Mouse (Mus musculus) midbrain, embryonic 11.5 days (tissue): Measurements from ENCODE around the gene Chchd6. TPM values are rescaled to one million over a fixed set of nuclear protein-coding genes. Genes with fewer than 3 reads are reported as not detected.

Source experiments
- ATAC-seq: fragments of 200-750 bp; cut with Nextera tagmentation; 2 replicates; pipeline ENCODE4 v1.8.0; 2017; ENCODE audit warnings: moderate TSS enrichment, moderate library complexity; ENCODE audit not compliant: low FRiP score
- DNase-seq: peaks from one replicate; pipeline ENCODE4 v3.0.0; 2015; ENCODE audit warnings: low spot score; ENCODE audit errors: missing footprints
- H3K27ac ChIP-seq: fragments of 300-500 bp; sonication (generic); 2 replicates; pipeline ENCODE4 v1.5.1; 2014; ENCODE audit warnings: low read depth, low read length
- H3K27me3 ChIP-seq: fragments of 300-500 bp; sonication (generic); 2 replicates; pipeline ENCODE4 v1.6.1; 2014; ENCODE audit warnings: mild to moderate bottlenecking, low read length, moderate library complexity, mixed read lengths; ENCODE audit not compliant: control insufficient read depth, insufficient read depth
- H3K36me3 ChIP-seq: fragments of 300-500 bp; sonication (generic); 2 replicates; pipeline ENCODE4 v1.6.1; 2014; ENCODE audit warnings: mild to moderate bottlenecking, low read length, moderate library complexity, mixed read lengths; ENCODE audit not compliant: control insufficient read depth, insufficient read depth
- H3K4me1 ChIP-seq: fragments of 300-500 bp; sonication (generic); 2 replicates; pipeline ENCODE4 v1.6.1; 2014; ENCODE audit warnings: low read length; ENCODE audit not compliant: control insufficient read depth, insufficient read depth
- H3K4me2 ChIP-seq: fragments of 300-500 bp; sonication (generic); 2 replicates; pipeline ENCODE4 v1.6.1; 2014; ENCODE audit warnings: mild to moderate bottlenecking, moderate library complexity
- H3K4me3 ChIP-seq: fragments of 300-500 bp; sonication (generic); 2 replicates; pipeline ENCODE4 v1.5.1; 2014; ENCODE audit warnings: low read depth, low read length
- H3K9ac ChIP-seq: fragments of 300-500 bp; sonication (generic); 2 replicates; pipeline ENCODE4 v1.6.1; 2014; ENCODE audit warnings: low read length
- H3K9me3 ChIP-seq: fragments of 300-500 bp; sonication (generic); 2 replicates; pipeline ENCODE4 v1.6.1; 2016; ENCODE audit warnings: low read length; ENCODE audit not compliant: control insufficient read depth
- WGBS: fragments of 180-500 bp; shearing (Covaris S2); extraction: QIAGEN DNeasy Blood & Tissue Kit; methylation state at CpG from one replicate; pipeline ENCODE4 v1.1.7; 2014; 5-methylcytosine and 5-hydroxymethylcytosine counted together
- polyA plus RNA-seq: library from polyadenylated mRNA; unstranded; fragments of >200 nt; fragmentation: Nextera tagmentation; extraction: Ambion mirVana; gene quantifications from 2 replicates; pipeline ENCODE4 v1.2.1, GENCODE M21; 2014

Gene Chchd6
- polyA plus RNA-seq, 1 experiment from 2014 or later, result 103 TPM

DNA sequence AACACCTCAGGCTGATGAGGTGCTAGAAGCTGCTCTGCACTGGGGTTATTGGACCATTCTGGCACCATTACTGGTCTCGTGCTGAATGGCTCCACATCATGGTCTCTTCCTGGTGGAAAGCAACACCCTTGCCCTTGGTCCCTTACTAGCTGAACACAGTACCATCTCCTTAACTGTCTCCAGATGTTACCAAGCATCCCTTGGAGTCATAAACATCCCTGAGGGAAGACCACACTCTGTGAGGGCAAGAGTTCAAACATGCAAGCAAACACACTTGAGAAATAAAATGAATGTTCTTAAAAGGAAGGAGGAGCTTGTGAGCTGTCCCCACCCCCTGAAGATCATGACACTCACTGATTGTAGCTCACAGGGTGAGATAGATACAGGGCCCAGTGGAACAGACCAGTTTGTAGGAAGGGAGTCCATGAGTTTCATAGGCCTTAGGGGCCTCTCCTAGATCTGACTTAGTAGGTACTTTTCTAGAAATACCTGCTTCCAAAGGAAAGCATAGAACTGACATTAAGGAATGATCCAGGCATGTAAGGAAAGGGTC, 139.0 kb downstream of the Chchd6 start:
- Histone ChIP-seq H3K27ac (no peak overlapping the region), H3K4me3 (no peak overlapping the region), H3K27me3 (no peaks in the 10 kb centered on the region), H3K4me2 (no peak overlapping the region), H3K36me3 (no peaks in the 10 kb centered on the region), H3K9me3 (no peaks in the 10 kb centered on the region), H3K9ac (no peak overlapping the region), H3K4me1 (no peaks in the 10 kb centered on the region)
- ATAC-seq (no peak), DNase-seq (no peak)
- WGBS, result 78% methylated on average over 1 of the region's 1 CpGs

DNA sequence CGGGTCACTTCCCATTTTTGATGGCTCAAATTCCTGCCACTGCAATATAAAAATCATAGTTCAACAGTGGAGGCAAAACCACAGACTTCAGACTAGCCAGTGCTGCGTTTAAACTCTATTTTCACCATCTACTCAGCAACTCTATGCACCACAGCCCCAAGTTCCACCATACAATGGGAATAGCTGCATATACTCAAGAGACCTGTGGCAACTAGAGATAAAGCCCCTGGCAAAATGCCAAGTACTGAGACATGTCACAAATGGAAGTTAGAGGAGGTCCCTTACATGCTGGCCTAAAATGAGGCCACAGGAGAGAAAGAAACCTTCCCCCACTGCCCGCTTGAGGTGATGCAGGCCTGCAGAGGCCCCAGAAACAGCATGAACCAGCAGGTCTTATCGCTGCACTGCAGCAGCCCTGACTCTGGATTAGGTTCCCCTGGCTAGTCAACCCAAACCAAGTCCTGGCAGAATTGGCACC, 139.9 kb downstream of the Chchd6 start:
- Histone ChIP-seq H3K9ac (no peak overlapping the region), H3K4me2 (no peak overlapping the region), H3K4me3 (no peak overlapping the region), H3K4me1 (no peaks in the 10 kb centered on the region), H3K9me3 (no peaks in the 10 kb centered on the region), H3K27ac (no peak overlapping the region), H3K36me3 (no peaks in the 10 kb centered on the region), H3K27me3 (no peaks in the 10 kb centered on the region)
- WGBS, result 89% methylated on average over 4 of the region's 4 CpGs
- peak; percentile 57 for DNase-seq
- no peak for ATAC-seq

DNA sequence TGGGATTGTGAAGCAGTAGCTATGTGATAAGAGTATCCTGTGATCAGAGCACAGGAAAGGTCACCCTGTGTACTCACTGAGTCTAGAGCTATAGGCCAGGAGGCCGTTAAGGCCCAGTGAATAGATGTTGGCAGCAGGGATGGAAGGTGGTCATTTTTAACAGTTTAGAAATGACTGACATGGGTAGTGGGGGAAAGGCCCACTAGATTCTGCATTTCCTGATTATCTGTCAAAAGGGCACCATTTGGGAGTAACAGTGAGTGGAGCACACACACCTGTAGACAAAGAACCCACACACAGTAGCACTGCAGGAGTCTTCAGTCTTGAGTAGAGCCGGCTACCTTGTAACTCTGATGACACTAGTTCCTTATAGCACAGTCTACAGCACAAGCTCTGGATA, 141.0 kb downstream of the Chchd6 start:
- Histone ChIP-seq H3K27ac (no peak overlapping the region), H3K9ac (no peak overlapping the region), H3K4me2 (no peak overlapping the region), H3K36me3 (no peaks in the 10 kb centered on the region), H3K27me3 (no peaks in the 10 kb centered on the region), H3K9me3 (no peaks in the 10 kb centered on the region), H3K4me3 (no peak overlapping the region), H3K4me1 (no peaks in the 10 kb centered on the region)
- 98% methylated on average over 2 of the region's 2 CpGs for WGBS
- ATAC-seq, result no peak
- peak; percentile 21 for DNase-seq

DNA sequence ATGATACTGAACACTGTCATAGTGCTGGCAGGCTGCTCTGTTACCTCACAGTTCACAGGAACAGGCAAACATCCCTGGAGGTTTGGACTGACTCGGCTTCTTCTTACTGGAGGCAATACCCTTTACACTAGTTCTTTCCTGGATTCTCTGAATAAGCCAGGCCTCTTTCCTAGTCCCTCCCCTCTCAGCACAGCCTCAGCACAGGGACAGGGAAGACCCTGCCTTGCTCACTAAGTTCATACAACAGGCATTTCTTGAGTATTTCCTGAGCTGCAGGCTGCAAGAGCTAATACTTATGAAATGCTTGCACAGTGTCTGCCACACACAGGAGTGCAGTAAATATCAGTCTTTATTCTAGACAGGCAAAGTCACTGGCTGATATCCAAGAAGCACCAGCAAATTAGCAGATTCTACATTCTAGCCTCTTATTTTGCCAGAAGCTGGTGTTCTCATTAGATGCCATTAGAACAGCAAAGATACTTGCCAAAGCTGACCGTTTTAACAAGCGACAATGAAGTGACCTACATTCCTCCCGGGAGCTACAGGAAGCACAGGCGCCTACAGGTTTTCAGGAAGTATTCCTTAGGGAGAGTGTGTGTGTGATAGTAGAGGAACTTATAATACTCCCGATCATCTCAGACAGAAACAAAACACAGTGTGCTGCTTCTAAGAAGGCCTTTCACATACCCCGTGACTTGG, 142.3 kb downstream of the Chchd6 start:
- Histone ChIP-seq H3K9ac (no peak overlapping the region), H3K4me3 (no peak overlapping the region), H3K27me3 (no peaks in the 10 kb centered on the region), H3K4me1 (no peaks in the 10 kb centered on the region), H3K4me2 (no peak overlapping the region), H3K9me3 (no peaks in the 10 kb centered on the region), H3K36me3 (no peaks in the 10 kb centered on the region), H3K27ac (no peak overlapping the region)
- 81% methylated on average over 7 of the region's 7 CpGs for WGBS
- peak; percentile 31 for DNase-seq
- no peak for ATAC-seq

DNA sequence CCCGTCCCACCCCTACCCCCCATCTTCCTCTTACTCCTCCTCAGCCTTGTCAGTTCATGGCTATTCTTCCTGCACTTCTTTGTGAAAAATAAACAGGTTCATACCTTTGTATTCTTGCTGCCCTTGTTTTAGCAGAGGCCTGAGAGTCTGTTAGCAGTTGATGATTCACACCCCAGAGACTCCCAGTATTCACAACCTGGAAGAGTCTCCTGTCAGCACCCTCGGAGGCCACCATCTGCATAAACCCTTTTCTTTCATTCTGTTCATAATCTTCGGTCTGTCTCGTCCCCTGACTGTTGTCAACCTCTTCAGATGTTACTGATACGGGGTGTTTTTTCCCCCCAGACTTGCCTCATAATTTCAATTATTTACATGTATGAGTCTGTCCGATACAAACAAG, 143.1 kb downstream of the Chchd6 start:
- Histone ChIP-seq H3K36me3 (no peaks in the 10 kb centered on the region), H3K9ac (no peak overlapping the region), H3K4me2 (no peak overlapping the region), H3K4me1 (no peaks in the 10 kb centered on the region), H3K27me3 (no peaks in the 10 kb centered on the region), H3K9me3 (no peaks in the 10 kb centered on the region), H3K4me3 (no peak overlapping the region), H3K27ac (no peak overlapping the region)
- no peak for ATAC-seq
- 81% methylated on average over 6 of the region's 6 CpGs for WGBS
- no peak for DNase-seq

DNA sequence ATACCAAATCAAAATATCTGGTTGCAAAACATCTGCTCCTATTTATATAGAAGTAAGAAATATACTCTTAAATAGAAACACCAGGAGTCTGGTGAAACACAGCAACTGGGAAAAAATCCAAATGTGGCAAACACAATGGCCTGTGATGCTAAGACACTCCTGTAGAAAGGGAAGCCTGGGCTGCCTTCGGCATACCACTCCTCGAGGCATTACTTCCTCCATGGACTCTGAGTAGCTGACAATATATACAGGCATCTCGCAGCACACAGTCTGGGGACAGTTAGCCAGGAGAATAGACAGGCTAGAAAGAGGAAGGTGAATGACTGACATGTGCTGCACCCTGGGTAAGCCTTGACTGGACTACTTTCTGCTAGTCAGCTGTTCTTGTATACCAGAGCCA, 146.7 kb downstream of the Chchd6 start:
- ATAC-seq (no peak), DNase-seq (no peak)
- H3K36me3 ChIP-seq, result no peaks in the 10 kb centered on the region

DNA sequence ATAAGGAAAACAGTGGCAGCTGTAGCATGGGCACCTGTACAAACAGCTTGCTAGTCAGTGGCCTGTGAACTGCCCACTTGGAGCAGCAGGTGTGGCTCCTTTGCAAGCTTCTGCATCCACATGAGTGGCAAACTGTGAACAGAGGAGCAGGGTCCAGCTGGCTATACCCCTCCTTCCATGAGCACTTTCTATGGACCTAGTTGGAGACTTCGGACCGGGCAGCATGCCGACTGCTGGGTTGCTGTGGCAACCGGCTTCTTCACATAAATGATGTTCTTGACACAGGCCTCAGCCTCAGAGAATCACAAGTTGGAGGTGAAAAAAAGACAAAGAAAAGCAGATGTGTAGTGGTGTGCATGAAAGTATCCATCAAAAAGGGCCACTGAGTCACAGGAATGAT, 154.8 kb downstream of the Chchd6 start:
- no peaks in the 10 kb centered on the region for H3K9me3 ChIP-seq
- WGBS, result 65% methylated on average over 4 of the region's 4 CpGs
- no peaks in the 10 kb centered on the region; the same call in 1 of the 2 replicates for H3K4me1 ChIP-seq
- no peak overlapping the region for H3K4me2 ChIP-seq
- H3K36me3 ChIP-seq, result no peaks in the 10 kb centered on the region
- H3K27me3 ChIP-seq, result no peaks in the 10 kb centered on the region
- H3K27ac ChIP-seq, result no peak overlapping the region
- DNase-seq (no peak), ATAC-seq (no peak)
- no peak overlapping the region for H3K9ac ChIP-seq
- H3K4me3 ChIP-seq, result no peak overlapping the region

More for the DNA sequence above, 146.7 kb downstream of the Chchd6 start:
- Histone ChIP-seq H3K27ac (no peak overlapping the region), H3K4me1 (no peaks in the 10 kb centered on the region), H3K27me3 (no peaks in the 10 kb centered on the region), H3K9ac (no peak overlapping the region), H3K4me3 (no peak overlapping the region), H3K9me3 (no peaks in the 10 kb centered on the region), H3K4me2 (no peak overlapping the region)
- 76% methylated on average over 3 of the region's 3 CpGs for WGBS

DNA sequence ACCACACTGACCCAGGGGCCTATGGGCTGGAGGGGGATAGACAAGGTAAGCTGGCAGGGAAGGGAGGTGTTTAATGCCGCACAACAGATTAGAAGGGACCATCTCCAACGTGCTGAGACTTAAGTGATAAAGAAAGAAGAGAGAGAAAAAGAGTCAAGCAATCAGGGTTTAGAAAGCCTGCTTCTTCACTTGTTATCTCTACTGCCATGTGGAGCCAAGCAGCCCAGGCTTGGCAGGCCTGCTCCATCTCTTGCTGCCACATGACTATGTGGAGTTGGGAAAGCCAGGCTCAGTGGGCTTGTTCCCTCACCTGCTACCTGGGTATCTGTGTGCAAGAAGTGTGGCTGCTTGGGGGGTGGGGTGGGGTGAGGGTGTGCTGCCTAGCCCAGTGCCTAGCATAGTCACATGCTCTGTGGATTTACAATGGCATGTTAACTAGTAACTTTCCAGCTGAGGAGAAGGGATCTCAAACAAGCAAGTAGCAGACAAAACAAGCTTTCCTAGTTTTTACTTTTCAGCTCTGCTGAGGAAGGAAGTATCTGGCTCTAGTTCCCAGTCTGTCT, 163.5 kb downstream of the Chchd6 start:
- Histone ChIP-seq H3K4me3 (no peak overlapping the region), H3K36me3 (no peaks in the 10 kb centered on the region), H3K4me2 (no peak overlapping the region), H3K27me3 (no peaks in the 10 kb centered on the region), H3K9me3 (no peaks in the 10 kb centered on the region), H3K27ac (no peak overlapping the region), H3K9ac (no peak overlapping the region), H3K4me1 (no peaks in the 10 kb centered on the region)
- DNase-seq (no peak), ATAC-seq (no peak)
- 80% methylated on average over 2 of the region's 2 CpGs for WGBS

DNA sequence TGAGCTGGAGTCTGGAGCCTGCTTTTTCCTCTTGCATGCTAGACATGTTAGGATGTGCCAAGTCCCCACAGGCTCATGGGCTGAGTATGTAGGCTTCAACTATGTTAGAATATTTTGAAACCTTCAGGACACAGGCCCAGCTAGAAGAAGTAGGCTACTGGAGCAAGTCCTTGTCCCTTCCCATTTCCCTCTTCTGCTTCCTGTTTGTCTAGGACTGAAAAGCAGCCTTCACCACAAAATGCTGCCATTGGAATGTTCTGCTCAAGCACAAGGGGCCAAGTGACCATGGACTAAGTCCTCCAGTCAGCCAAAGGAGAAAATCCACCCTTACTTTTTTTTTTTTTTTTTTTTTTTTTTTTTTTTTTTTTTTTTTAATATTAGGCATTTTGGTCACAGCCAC, 164.7 kb downstream of the Chchd6 start:
- H3K27me3 ChIP-seq, result no peaks in the 10 kb centered on the region
- H3K27ac ChIP-seq, result no peak overlapping the region
- ATAC-seq (no peak), DNase-seq (no peak)
- no peak overlapping the region for H3K4me3 ChIP-seq
- no peak overlapping the region for H3K4me2 ChIP-seq
- H3K9ac ChIP-seq, result no peak overlapping the region
- no peaks in the 10 kb centered on the region for H3K36me3 ChIP-seq
- no peaks in the 10 kb centered on the region for H3K4me1 ChIP-seq
- H3K9me3 ChIP-seq, result no peaks in the 10 kb centered on the region
